Mouse (Mus musculus) liver, adult 2 months (tissue): ENCODE data around the gene Gmpr. TPM values are rescaled to one million over a fixed set of nuclear protein-coding genes. Genes with fewer than 3 reads are reported as not detected.

Experiments used
- DNase-seq: peaks from one replicate; pipeline ENCODE4 v3.0.0-alpha.2; 2011; ENCODE audit warnings: low read depth, low spot score; ENCODE audit errors: extremely low read depth
- H3K27ac ChIP-seq: fragments of 200-500 bp; replicated peaks from 2 replicates; pipeline ENCODE4 v1.5.1; 2012; ENCODE audit warnings: low read depth, mild to moderate bottlenecking, control low read depth, inconsistent platforms, low read length; ENCODE audit not compliant: insufficient read depth
- H3K27me3 ChIP-seq: fragments of 200-500 bp; 2 replicates; pipeline ENCODE4 v1.6.1; 2012; ENCODE audit warnings: mild to moderate bottlenecking, moderate library complexity, low read length, inconsistent platforms; ENCODE audit not compliant: control insufficient read depth, insufficient read depth
- H3K36me3 ChIP-seq: fragments of 200-500 bp; 2 replicates; pipeline ENCODE4 v1.6.1; 2012; ENCODE audit warnings: low read length, inconsistent platforms; ENCODE audit not compliant: control insufficient read depth, insufficient read depth
- H3K4me1 ChIP-seq: fragments of 200-500 bp; 2 replicates; pipeline ENCODE4 v1.6.1; 2011; ENCODE audit warnings: low read length; ENCODE audit not compliant: control insufficient read depth, insufficient read depth
- H3K4me3 ChIP-seq: fragments of 200-500 bp; 2 replicates; pipeline ENCODE4 v1.5.1; 2011; ENCODE audit warnings: low read depth, mild to moderate bottlenecking, control low read depth, low read length, moderate library complexity; ENCODE audit not compliant: insufficient read depth
- H3K79me2 ChIP-seq: fragments of 200-500 bp; 2 replicates; pipeline ENCODE4 v1.6.1; 2012; ENCODE audit warnings: inconsistent platforms, mild to moderate bottlenecking, low read length, moderate library complexity; ENCODE audit not compliant: control insufficient read depth, insufficient read depth
- H3K9ac ChIP-seq: fragments of 200-500 bp; 2 replicates; pipeline ENCODE4 v1.6.1; 2012; ENCODE audit warnings: low read depth, mild to moderate bottlenecking, control low read depth, inconsistent platforms, low read length
- CTCF ChIP-seq: fragments of 200-500 bp; IDR thresholded peaks from 2 replicates; pipeline ENCODE4 v1.5.1; 2011; ENCODE audit warnings: low read depth, low read length, control low read depth
- POLR2A ChIP-seq: fragments of 200-500 bp; IDR thresholded peaks from 2 replicates; pipeline ENCODE4 v1.6.1; 2011; ENCODE audit warnings: low read length, control low read depth; ENCODE audit not compliant: insufficient read depth; ENCODE audit errors: extremely low read depth
- WGBS: fragments of 180-500 bp; shearing (Covaris S2); methylation state at CpG from one replicate; pipeline ENCODE4 v1.1.7; 2018; 5-methylcytosine and 5-hydroxymethylcytosine counted together
- polyA plus RNA-seq: library from polyadenylated mRNA; depleted of rRNA; stranded (reverse); fragments of >200 nt; gene quantifications from 2 replicates; pipeline ENCODE4 v1.2.3, GENCODE M21; 2012
- total RNA-seq: library from RNA; depleted of rRNA; stranded (reverse); fragments of >200 nt; gene quantifications from 2 replicates; pipeline ENCODE4 v1.2.3, GENCODE M21; 2014

The Gmpr gene
- total and polyA plus RNA-seq, 2 experiments = 1.1 to 2.2 TPM

- WGBS = 74% methylated on average over 5 of the region's 5 CpGs
- DNase-seq = no peak
- Histone ChIP-seq H3K36me3 (no peaks in the 10 kb centered on the region), H3K79me2 (no peaks in the 10 kb centered on the region), H3K4me3 (no peak overlapping the region), H3K27ac (no peak overlapping the region), H3K27me3 (0 out of 2 replicates have a peak, but pooled peaks cover 6% of the 10 kb centered on the region), H3K4me1 (peaks cover 3% of the 10 kb centered on the region; the same call in 1 of the 2 replicates), H3K9ac (no peak overlapping the region)
- TF ChIP-seq POLR2A = no peak
- TF ChIP-seq CTCF = no peak
These were observed 6.9 kb downstream of the Gmpr start for GRCm38 (mm10) chr13:45514115-45514514.

GRCm38 (mm10) chr13:45514832-45515422 lies 7.7 kb downstream of the Gmpr start:
- no peaks in the 10 kb centered on the region for H3K36me3 ChIP-seq
- no peak for DNase-seq
- no peak overlapping the region for H3K27ac ChIP-seq
- peaks cover 3% of the 10 kb centered on the region; the same call in 1 of the 2 replicates for H3K4me1 ChIP-seq
- no peaks in the 10 kb centered on the region for H3K79me2 ChIP-seq
- H3K27me3 ChIP-seq = 0 out of 2 replicates have a peak, but pooled peaks cover 6% of the 10 kb centered on the region
- no peak for TF ChIP-seq CTCF
- TF ChIP-seq POLR2A = no peak
- no peak overlapping the region for H3K4me3 ChIP-seq
- no peak overlapping the region for H3K9ac ChIP-seq
- 60% methylated on average over 8 of the region's 8 CpGs for WGBS

GRCm38 (mm10) chr13:45516501-45517393 lies 9.5 kb downstream of the Gmpr start:
- no peak for DNase-seq
- 9% methylated on average over 24 of the region's 24 CpGs for WGBS
- Histone ChIP-seq H3K79me2 (no peaks in the 10 kb centered on the region), H3K9ac (no peak overlapping the region), H3K4me3 (no peak overlapping the region), H3K4me1 (peaks cover 3% of the 10 kb centered on the region; the same call in 1 of the 2 replicates), H3K36me3 (no peaks in the 10 kb centered on the region), H3K27me3 (0 out of 2 replicates have a peak, but pooled peaks cover 6% of the 10 kb centered on the region), H3K27ac (no peak overlapping the region)
- TF ChIP-seq CTCF (no peak), POLR2A (no peak)

- Histone ChIP-seq H3K36me3 (no peaks in the 10 kb centered on the region), H3K4me3 (no peak overlapping the region), H3K4me1 (no peaks in the 10 kb centered on the region), H3K9ac (no peak overlapping the region), H3K27ac (no peak overlapping the region), H3K27me3 (no peaks in the 10 kb centered on the region), H3K79me2 (no peaks in the 10 kb centered on the region)
- DNase-seq = no peak
- TF ChIP-seq POLR2A (no peak), CTCF (no peak)
- 85% methylated on average over 3 of the region's 3 CpGs for WGBS
These were observed 17.1 kb downstream of the Gmpr start for GRCm38 (mm10) chr13:45524305-45524704.

- Histone ChIP-seq H3K27ac (no peak overlapping the region), H3K36me3 (no peaks in the 10 kb centered on the region)
- 95% methylated on average over 6 of the region's 6 CpGs for WGBS
These were observed 17.7 kb downstream of the Gmpr start for GRCm38 (mm10) chr13:45524791-45525435.

More at GRCm38 (mm10) chr13:45524791-45525435, 17.7 kb downstream of the Gmpr start:
- Histone ChIP-seq H3K79me2 (no peaks in the 10 kb centered on the region), H3K4me3 (no peak overlapping the region), H3K4me1 (no peaks in the 10 kb centered on the region), H3K9ac (no peak overlapping the region), H3K27me3 (no peaks in the 10 kb centered on the region)
- TF ChIP-seq CTCF (no peak), POLR2A (no peak)
- no peak for DNase-seq
